Mouse (Mus musculus) megakaryocyte progenitor cell, adult 5-6 weeks (primary cell): Measurements from ENCODE around the gene Rab31. TPM values are rescaled to one million over a fixed set of nuclear protein-coding genes. Genes with fewer than 3 reads are reported as not detected.
"Not testable (repeated sequence)": the region's sequence is repeated elsewhere in the genome, so short reads cannot be mapped to it uniquely, and the experiment has no call there.

Experiments used
- ATAC-seq: replicated peaks from 2 replicates; pipeline ENCODE4 v1.8.0; 2016; ENCODE audit warnings: mild to moderate bottlenecking, moderate TSS enrichment, inconsistent platforms; ENCODE audit not compliant: poor library complexity
- total RNA-seq, 2 experiments: library from RNA; stranded (forward) in 1 of 2; stranded (reverse) in 1 of 2; fragments of 157-497, 149-512 nt in 1 of 2; fragments of 200-1000 nt in 1 of 2; gene quantifications; 2 replicates each; pipeline versions ENCODE4 v1.2.3 to v1.2.4; 2015 to 2017

Gene Rab31
- total RNA-seq, 2 experiments from 2014 or later: 44.3 to 75.1 TPM

DNA sequence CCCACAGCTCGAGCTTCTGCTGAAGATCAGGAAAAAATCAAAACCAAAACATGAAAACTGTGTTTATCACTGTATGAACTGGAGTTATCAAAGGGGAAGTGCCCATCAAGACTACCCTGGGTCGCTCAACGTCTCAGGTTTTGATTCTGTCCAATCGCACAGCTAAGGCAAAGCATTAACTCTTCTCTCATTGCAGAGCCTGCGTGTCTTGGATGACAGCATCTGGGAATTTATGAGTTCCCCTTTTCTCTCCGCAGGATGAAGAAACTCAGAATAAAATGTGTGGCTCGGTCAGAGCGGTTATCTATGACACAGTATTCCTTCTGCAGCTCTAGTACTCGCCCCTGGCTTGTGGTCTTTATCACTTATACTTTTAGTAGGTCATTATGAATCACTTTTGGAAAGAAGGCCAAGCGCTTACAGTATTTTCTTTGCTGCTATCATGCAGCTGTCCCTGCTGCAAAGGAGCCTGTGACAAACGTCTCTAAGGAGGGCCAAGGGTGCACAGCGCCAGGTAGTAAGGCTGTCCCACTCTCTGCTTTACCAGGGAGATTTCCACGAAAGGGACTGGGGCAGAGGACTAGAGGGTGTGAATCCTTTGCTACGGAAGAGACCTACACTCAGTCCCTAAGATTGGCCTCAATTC, 136.7 kb downstream of the Rab31 start:
- peak; percentile 95 for ATAC-seq

GRCm38 (mm10) chr17:65629943-65630342, 142.6 kb downstream of the Rab31 start:
- peak; percentile 90 for ATAC-seq

DNA sequence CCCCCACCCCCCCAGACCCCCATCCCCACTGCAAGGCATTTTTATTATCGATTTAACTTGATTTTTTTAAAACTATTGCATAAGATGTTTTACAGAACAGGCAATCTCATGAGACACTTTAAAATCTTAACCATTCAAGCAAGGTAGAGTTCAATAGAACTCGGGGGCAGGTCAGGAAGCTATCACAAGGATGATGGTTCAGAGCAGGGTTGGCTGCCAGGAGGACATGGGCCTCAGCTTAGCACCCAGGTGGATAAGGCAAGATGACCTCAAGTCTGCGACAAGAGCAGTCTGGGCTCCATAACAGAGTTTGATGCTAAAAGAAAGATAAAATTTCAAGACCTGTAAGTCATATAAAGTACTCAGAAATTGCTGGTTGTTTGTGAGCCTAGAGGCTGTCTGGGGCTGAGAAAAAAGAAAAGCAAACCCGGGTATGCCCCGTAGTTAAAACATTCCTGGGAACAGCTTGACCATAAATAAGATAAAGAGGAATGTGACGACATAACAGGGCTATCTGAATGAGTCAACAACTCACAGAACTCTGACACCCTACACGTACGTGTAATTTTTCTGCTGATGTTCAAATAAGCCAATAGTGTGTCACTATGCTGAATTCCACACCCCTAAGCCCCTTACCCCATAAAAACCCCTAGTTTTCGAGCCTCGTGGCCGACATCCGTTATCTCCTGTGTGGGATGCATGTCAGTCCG, 143.6 kb downstream of the Rab31 start:
- ATAC-seq: not testable (repeated sequence)

DNA sequence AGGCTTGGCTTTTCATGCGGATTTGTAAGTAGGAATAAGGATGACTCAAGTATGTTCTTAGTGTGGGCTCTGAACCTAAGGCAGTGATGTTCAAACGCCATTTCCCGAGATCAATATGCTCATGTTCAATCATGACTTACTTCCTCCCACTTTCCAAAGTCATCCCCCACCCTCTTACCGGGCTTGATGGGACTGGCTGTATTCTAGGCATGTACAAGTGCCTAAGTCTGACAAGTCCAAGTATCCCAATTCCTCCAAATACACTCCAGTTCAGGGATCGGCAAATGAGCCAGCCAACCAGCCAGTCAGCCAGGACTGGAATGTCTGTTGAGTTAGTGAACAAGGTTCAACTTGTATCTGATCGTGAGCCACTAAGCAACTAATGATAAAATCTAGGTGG, 146.3 kb downstream of the Rab31 start:
- no peak for ATAC-seq

DNA sequence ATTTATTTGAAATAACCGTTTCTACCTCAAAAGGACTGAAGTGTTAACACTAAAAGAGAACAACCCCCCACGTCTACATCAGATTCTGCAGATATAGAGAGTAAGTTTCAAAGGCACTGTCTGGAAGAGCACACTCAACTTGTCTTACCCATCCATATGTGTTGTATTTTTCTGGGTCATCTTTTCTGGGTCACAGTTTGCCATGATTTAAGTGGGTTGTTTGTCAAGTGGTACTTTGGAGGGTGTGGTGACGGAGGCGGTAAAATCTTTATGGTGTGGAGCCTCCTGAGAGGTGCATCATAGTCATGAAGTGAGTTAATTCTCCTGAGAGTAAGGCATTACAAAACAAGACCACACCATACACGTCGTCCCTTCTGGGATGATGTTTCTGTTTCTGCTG, 147.0 kb downstream of the Rab31 start:
- ATAC-seq: no peak

GRCm38 (mm10) chr17:65623130-65623529, 149.4 kb downstream of the Rab31 start:
- ATAC-seq: no peak

- ATAC-seq: peak; percentile 16; the same call in 1 of the 2 replicates
These were observed 154.1 kb downstream of the Rab31 start for GRCm38 (mm10) chr17:65618431-65618830.

- ATAC-seq: no peak
These were observed 156.9 kb downstream of the Rab31 start for GRCm38 (mm10) chr17:65615678-65616077.

- no peak for ATAC-seq
These were observed 158.1 kb downstream of the Rab31 start for GRCm38 (mm10) chr17:65614431-65614830.

DNA sequence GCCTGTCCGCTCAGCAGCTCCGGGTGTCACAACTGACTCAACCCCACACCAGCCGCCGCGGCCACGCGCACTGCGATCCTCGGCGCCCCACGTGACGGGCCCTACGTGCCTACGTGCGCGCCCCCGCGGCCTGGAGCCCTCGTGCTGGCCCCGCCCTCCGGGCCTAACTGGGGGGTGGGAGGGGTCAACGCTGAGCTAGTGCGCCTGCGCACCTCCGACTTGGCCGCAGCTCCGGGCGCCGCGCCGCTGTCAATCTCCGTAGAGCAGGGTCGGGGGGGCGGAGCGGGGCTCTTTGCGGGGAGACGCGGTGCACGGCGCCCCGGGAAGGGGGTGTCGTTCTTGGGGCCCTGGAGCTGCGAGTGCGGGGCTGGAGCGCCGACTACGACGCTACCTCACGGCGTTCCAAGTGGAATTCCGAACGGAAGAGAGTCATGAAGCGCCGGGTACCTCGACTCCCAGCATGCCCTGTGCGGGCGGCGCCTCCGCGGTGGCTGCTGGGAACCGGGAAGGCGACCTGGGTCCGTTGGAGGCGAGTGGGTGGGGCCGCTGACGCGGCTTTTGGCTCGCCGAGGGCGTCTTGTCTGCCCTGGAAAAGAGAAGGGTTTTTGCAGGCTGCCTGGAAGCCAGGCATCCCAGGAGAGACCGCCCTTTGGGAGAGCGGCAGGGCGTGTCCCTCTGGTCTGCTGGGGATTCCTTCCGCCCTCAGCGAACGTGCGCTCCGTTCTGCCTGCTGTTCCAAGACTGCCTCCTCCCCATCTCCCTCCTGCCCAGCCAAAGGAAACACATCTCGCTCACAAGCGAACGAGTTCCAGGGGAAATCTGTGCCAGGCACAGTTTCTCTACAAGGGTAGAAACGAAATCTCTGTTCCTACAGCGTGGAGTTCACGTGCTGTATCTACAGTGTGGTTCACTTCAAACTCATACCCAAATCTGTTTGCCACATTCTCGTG, 158.8 kb downstream of the Rab31 start, which contains the start of gene Vapa:
Gene Vapa (minus strand): TSS at position 93 of the 950 bp plus-strand sequence.
- ATAC-seq: peak; percentile 73

DNA sequence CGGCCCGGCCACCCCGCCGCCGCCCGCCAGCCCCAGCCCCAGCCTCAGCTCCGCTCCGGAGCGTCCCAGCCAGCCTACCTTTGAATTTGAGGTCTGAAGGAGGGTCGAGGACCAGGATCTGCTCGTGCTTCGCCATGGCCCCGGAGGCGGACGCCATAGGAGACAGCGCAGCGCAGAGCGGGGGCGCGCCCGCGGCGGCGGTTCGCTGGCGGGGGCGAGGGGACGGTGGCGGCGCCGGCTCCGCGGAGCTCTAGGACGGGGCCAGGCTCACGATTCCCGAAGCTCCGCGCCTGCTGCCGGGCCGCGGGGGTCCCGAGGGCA, 159.4 kb downstream of the Rab31 start:
- ATAC-seq: peak; percentile 0; the same call in 1 of the 2 replicates

DNA sequence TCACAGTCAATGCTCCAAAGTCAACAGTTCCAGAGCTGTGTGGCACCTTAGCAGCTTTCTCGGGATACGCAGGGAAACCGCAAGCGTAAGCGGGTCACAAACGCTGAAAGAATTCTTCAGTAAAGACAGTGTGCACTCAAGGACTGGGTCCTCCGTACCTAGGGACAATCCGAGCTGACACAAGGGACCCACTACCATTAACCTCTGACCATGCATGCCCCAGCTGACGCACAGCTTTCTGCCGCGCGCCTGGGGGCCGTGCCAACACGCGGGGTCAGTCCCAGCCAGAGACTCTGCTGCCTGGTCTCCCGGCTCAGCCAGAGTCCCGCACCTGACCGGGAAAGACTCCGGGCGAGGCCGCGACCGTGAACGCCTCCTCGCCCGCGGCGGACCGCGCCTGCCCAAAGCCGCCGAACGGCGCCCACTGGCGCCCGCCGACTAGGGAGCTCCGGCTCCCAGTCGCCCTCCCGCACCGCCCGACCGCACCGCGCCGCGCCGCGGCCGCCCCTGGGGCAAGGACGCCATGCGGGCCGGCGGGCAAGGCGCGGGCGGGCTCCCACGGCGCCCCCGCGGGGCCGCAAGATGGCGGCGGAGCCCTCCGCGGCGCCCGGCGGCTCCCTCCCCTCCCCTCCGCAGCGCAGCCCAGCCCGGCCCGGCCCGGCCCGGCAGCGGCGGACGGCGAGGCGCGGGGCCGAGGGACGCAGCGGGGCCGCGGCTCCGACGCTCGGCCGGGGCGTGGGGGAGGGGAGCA, 160.0 kb downstream of the Rab31 start:
- ATAC-seq: no peak

DNA sequence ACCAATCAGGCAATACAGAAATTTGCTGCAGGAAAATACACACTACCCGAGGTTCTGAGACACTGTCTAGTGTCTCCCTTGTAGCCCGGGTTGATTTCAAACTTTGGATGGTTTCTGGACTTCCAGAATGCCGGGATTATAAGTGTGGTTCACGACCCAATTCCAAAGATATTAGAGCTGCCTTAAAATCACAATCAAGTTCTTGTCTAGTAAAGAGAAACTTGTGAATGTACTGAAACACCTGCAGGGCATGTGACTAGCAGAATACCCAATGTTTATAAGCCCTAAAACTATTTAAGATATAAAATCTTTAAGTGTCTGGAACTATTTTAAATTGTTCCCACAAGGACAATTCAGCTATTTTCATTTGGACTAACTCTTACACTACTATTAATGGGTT, 160.8 kb downstream of the Rab31 start:
- ATAC-seq: no peak

DNA sequence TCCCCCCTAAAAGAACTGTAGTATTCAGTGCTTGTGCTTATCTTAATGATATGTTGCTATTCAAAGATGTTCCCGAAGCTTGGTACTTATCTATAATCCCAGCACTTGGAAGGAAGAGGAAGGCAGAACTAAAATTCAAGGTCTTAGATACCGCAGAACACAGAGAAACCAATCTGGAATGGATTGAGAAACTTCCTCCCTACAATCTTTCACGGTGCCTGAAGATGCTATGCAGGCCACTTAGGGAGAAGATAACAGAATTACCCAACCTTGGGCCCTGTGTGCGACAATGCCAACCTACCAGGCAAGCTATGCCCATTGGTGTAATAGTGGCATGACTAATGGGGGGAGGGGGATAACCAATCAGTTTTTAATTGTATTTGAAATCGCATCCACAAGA, 163.8 kb downstream of the Rab31 start:
- peak; percentile 33 for ATAC-seq

DNA sequence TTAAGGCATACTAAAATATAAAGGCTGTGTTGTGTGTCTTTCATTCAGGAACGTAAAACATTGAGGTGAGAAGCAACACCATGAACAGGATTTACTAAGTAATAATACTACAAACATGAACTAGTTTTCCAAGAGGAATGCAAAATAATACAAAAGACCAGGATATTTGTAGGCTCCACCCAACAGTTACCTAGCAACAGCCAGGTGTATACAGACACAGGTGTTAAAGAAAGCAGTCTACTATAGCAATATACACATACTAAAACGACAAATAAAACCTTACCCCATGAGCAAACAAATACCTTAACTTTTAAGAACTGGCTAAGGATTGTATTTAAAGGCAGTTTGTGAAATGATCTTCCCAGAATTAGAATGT, 164.3 kb downstream of the Rab31 start:
- ATAC-seq: no peak

DNA sequence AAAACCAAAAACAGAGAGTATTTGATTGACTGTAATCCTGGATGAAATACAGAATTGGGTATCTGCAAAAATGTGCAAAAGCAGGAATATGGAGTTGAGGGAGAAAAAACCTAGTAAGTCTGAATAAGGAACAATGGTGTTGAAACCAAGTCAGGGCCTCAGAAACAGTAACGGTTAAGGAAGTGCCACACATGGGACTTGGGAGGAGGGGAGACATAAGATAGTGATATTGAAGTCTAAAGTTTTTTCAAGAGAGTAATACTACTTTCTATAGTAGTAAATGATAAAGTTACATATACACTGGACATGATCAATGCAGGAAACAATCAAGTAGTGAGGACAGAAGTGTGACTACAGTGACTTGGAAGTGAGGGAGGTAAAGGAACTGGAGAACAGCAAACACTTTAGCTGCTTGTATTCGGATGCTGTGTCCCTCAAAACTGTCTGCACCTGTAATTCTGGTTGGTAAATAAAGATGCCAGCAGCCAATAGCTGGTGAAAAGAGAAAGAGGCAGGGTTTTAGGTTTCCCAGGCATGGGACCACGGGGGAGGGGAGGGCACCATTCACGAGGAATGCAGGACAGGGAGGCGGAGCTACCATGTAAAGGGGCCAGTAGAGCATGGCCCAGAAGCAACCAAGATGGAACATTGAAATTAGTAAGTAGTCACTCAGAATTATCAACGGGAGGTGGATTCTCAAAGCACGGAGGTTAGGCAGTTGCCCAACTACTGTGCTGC, 164.8 kb downstream of the Rab31 start:
- 0 out of 2 replicates have a peak, but pooled peaks have one; percentile 12 for ATAC-seq

- peak; percentile 56 for ATAC-seq
These were observed 166.5 kb downstream of the Rab31 start for GRCm38 (mm10) chr17:65606014-65606413.

- peak; percentile 33 for ATAC-seq
These were observed 167.7 kb downstream of the Rab31 start for GRCm38 (mm10) chr17:65604892-65605291.

GRCm38 (mm10) chr17:65604315-65604714, 168.2 kb downstream of the Rab31 start:
- ATAC-seq: peak; percentile 22; the same call in 1 of the 2 replicates
